Mouse (Mus musculus) neural tube, embryonic 13.5 days (tissue): ENCODE data around the gene Pax2. TPM values are rescaled to one million over a fixed set of nuclear protein-coding genes. Genes with fewer than 3 reads are reported as not detected.

Source experiments
- ATAC-seq: fragments of 200-750 bp; cut with Nextera tagmentation; 2 replicates; pipeline ENCODE4 v1.8.0; 2017; ENCODE audit warnings: low read depth, mild to moderate bottlenecking, moderate TSS enrichment, moderate library complexity
- H3K27ac ChIP-seq: fragments of 300-500 bp; sonication (generic); replicated peaks from 2 replicates; pipeline ENCODE4 v1.5.1; 2015; ENCODE audit warnings: moderate library complexity, mild to moderate bottlenecking, inconsistent platforms
- H3K27me3 ChIP-seq: fragments of 300-500 bp; sonication (generic); 2 replicates; pipeline ENCODE4 v1.6.1; 2015; ENCODE audit warnings: mild to moderate bottlenecking, inconsistent platforms
- H3K36me3 ChIP-seq: fragments of 300-500 bp; sonication (generic); 2 replicates; pipeline ENCODE4 v1.6.1; 2015; ENCODE audit warnings: mild to moderate bottlenecking, inconsistent platforms
- H3K4me1 ChIP-seq: fragments of 300-500 bp; sonication (generic); replicated peaks from 2 replicates; pipeline ENCODE4 v1.6.1; 2015; ENCODE audit warnings: inconsistent platforms
- H3K4me2 ChIP-seq: fragments of 300-500 bp; sonication (generic); 2 replicates; pipeline ENCODE4 v1.6.1; 2015; ENCODE audit warnings: inconsistent platforms, mild to moderate bottlenecking, moderate library complexity
- H3K4me3 ChIP-seq: fragments of 300-500 bp; sonication (generic); 2 replicates; pipeline ENCODE4 v1.5.1; 2015; ENCODE audit warnings: mild to moderate bottlenecking, inconsistent platforms
- H3K9ac ChIP-seq: fragments of 300-500 bp; sonication (generic); 2 replicates; pipeline ENCODE4 v1.6.1; 2015; ENCODE audit warnings: moderate library complexity, mild to moderate bottlenecking, inconsistent platforms
- H3K9me3 ChIP-seq: fragments of 300-500 bp; sonication (generic); 2 replicates; pipeline ENCODE4 v1.6.1; 2016; ENCODE audit warnings: inconsistent platforms
- WGBS: fragments of 180-500 bp; shearing (Covaris S2); methylation state at CpG from one replicate; pipeline ENCODE4 v1.1.7; 2015; 5-methylcytosine and 5-hydroxymethylcytosine counted together
- polyA plus RNA-seq: library from polyadenylated mRNA; unstranded; fragments of >200 nt; fragmentation: Nextera tagmentation; extraction: Ambion mirVana; gene quantifications from 2 replicates; pipeline ENCODE4 v1.2.1, GENCODE M21; 2015

The Pax2 gene
- polyA plus RNA-seq, 1 experiment from 2014 or later: 25.2 TPM

GRCm38 (mm10) chr19:44759531-44760118, 3.8 kb downstream of the Pax2 start:
- H3K27ac ChIP-seq: peak overlapping the region; percentile 86
- H3K27me3 ChIP-seq: peaks cover 94% of the 10 kb centered on the region

DNA sequence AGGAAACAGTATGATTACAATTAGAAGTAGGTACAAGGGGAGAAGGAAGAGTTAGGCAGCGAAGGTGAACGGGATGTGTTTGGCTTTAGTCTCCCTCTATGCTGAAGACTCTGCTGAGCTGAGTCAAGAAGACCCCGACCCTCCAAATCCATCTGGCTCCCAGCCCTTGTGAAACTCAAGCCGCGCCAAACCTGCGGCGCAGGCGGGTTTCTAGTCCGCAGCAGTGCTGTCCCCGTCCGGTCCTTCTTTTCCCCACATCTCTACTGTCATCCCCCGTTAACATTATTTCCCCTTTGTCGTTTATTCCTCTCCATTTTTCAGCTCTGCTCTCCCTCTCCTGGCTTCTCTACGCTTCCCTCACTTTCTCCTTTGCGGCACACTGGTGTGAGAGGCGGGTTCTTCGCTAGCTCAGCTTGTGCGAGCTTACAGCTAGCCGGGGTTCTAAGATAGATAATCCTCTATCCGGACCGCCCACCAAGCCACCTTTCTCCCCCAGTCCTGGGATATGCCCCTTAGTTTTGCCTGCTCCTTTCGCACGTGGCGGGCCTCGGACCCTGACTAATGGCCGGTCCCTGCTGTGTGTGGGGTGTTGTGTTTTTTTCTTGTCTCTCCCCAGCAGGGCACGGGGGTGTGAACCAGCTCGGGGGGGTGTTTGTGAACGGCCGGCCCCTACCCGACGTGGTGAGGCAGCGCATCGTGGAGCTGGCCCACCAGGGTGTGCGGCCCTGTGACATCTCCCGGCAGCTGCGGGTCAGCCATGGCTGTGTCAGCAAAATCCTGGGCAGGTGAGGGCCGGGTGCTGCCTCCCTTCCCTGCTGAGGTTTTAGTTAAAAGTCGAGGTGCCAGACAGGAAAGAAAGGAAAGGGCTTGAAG, 4.7 kb downstream of the Pax2 start:
- ATAC-seq: no peak
- WGBS: under 1% methylated on average over 39 of the region's 39 CpGs
- Histone ChIP-seq H3K27me3 (peaks cover 94% of the 10 kb centered on the region), H3K4me1 (peaks cover 58% of the 10 kb centered on the region), H3K4me2 (peak overlapping the region; percentile 57), H3K4me3 (peak overlapping the region; percentile 56), H3K9me3 (no peaks in the 10 kb centered on the region), H3K36me3 (no peaks in the 10 kb centered on the region), H3K9ac (peak overlapping the region; percentile 82), H3K27ac (peak overlapping the region; percentile 86)

More at GRCm38 (mm10) chr19:44759531-44760118, 3.8 kb downstream of the Pax2 start:
- H3K36me3 ChIP-seq: no peaks in the 10 kb centered on the region
- H3K4me1 ChIP-seq: peaks cover 60% of the 10 kb centered on the region
- 1% methylated on average over 37 of the region's 37 CpGs for WGBS
- peak overlapping the region; percentile 56 for H3K4me3 ChIP-seq
- H3K9ac ChIP-seq: peak overlapping the region; percentile 82
- ATAC-seq: no peak
- no peaks in the 10 kb centered on the region for H3K9me3 ChIP-seq
- H3K4me2 ChIP-seq: peak overlapping the region; percentile 57

DNA sequence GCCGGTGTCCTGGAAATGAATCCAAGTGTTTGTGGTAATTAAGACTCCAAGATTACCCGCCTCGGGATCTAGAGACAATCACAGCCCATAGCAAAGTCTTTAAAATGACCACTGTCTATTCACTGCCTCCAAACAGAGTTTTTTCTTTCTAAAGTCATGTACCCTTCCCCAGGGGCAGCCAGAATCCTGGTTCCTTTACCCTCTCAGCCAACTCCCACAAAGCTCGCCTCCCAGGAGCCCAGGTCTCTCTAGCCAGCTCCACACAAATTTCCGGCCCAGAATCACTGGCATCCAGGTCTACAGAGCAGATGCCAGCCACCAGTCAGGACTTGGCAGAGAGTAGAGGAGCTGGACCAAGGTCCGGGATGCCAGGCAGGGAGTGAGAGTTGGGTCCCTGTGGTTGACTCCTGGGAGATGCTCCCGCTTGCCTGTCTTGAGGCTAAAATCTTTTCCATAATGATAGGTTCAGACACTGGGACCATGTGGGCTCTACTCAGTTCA, 6.3 kb downstream of the Pax2 start:
- no peak for ATAC-seq
- Histone ChIP-seq H3K27ac (peak overlapping the region; percentile 46), H3K4me1 (peaks cover 46% of the 10 kb centered on the region), H3K4me3 (peak overlapping the region; percentile 56), H3K9me3 (no peaks in the 10 kb centered on the region), H3K27me3 (peaks cover 83% of the 10 kb centered on the region), H3K36me3 (0 out of 2 replicates have a peak, but pooled peaks cover under 1% of the 10 kb centered on the region), H3K4me2 (peak overlapping the region; percentile 57), H3K9ac (peak overlapping the region; percentile 82)
- WGBS: 33% methylated on average over 7 of the region's 7 CpGs

GRCm38 (mm10) chr19:44770268-44771050, 14.6 kb downstream of the Pax2 start:
- 65% methylated on average over 6 of the region's 6 CpGs for WGBS
- no peak for ATAC-seq
- H3K9me3 ChIP-seq: no peaks in the 10 kb centered on the region

DNA sequence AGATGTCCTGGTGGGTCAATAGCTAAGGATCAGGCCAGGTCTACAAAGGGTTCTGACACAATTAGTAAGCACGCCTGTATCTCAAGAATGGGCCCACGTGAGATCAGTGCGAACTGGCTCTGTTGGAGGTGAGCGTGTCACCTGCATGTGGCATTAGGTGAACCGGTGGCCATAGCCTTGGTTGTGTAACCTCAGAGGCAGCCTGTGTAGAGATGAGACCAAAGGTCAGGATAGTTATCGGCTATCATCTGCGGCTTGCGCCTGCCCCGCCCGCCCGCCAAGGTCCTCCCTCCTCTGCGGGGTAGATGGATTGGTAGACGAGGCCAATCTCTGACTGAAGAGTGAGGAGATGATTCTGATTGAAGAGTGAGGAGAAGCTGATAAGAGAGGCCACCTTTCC, 15.7 kb downstream of the Pax2 start:
- Histone ChIP-seq H3K4me1 (peaks cover 18% of the 10 kb centered on the region), H3K27me3 (peaks cover 26% of the 10 kb centered on the region), H3K36me3 (peaks cover 8% of the 10 kb centered on the region; the same call in 1 of the 2 replicates), H3K27ac (no peak overlapping the region), H3K4me3 (no peak overlapping the region), H3K9ac (no peak overlapping the region), H3K4me2 (no peak overlapping the region), H3K9me3 (no peaks in the 10 kb centered on the region)
- 92% methylated on average over 13 of the region's 13 CpGs for WGBS
- no peak for ATAC-seq

More at GRCm38 (mm10) chr19:44770268-44771050, 14.6 kb downstream of the Pax2 start:
- H3K36me3 ChIP-seq: peaks cover 8% of the 10 kb centered on the region; the same call in 1 of the 2 replicates
- no peak overlapping the region for H3K4me3 ChIP-seq
- no peak overlapping the region for H3K9ac ChIP-seq
- H3K4me1 ChIP-seq: peaks cover 18% of the 10 kb centered on the region
- no peak overlapping the region for H3K27ac ChIP-seq
- H3K4me2 ChIP-seq: no peak overlapping the region
- H3K27me3 ChIP-seq: peaks cover 29% of the 10 kb centered on the region

- ATAC-seq: no peak
- H3K4me2 ChIP-seq: no peak overlapping the region
- no peak overlapping the region for H3K9ac ChIP-seq
- no peak overlapping the region for H3K4me3 ChIP-seq
- no peaks in the 10 kb centered on the region for H3K9me3 ChIP-seq
- no peaks in the 10 kb centered on the region; the same call in 1 of the 2 replicates for H3K27me3 ChIP-seq
- peaks cover 4% of the 10 kb centered on the region; the same call in 1 of the 2 replicates for H3K36me3 ChIP-seq
- H3K4me1 ChIP-seq: peaks cover 8% of the 10 kb centered on the region; the same call in 1 of the 2 replicates
- WGBS: 68% methylated on average over 3 of the region's 3 CpGs
- no peak overlapping the region for H3K27ac ChIP-seq
Measured at GRCm38 (mm10) chr19:44781987-44782386, 26.1 kb downstream of the Pax2 start.

DNA sequence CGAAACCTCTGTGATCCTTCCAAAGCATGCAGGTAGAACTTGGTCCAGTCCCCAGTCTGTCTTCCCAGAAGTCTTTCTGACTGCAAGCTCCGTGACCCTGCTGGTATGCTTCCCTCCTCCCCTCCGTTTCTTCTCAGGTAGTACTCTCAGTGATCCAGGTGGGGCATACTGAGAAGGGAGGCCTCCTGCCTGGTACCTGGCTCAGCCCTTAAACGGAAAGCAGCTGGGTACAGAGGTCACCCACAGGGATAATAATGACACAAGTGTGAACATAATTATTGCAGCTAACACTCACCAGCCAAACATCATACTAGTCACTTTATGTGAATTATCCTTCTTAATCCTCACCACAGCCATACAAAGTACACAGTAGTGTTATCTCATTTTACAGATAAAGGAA, 28.5 kb downstream of the Pax2 start:
- H3K9me3 ChIP-seq: no peaks in the 10 kb centered on the region

GRCm38 (mm10) chr19:44788488-44788887, 32.6 kb downstream of the Pax2 start:
- H3K9ac ChIP-seq: no peak overlapping the region
- no peak overlapping the region for H3K4me2 ChIP-seq
- H3K4me3 ChIP-seq: no peak overlapping the region
- WGBS: 90% methylated on average over 8 of the region's 8 CpGs
- no peaks in the 10 kb centered on the region for H3K9me3 ChIP-seq
- peaks cover 18% of the 10 kb centered on the region; the same call in 1 of the 2 replicates for H3K4me1 ChIP-seq
- ATAC-seq: no peak
- no peaks in the 10 kb centered on the region for H3K27me3 ChIP-seq
- peaks cover 23% of the 10 kb centered on the region; the same call in 1 of the 2 replicates for H3K36me3 ChIP-seq
- H3K27ac ChIP-seq: no peak overlapping the region

More for the DNA sequence above, 28.5 kb downstream of the Pax2 start:
- Histone ChIP-seq H3K27me3 (no peaks in the 10 kb centered on the region; the same call in 1 of the 2 replicates), H3K36me3 (peaks cover 10% of the 10 kb centered on the region; the same call in 1 of the 2 replicates), H3K4me3 (no peak overlapping the region), H3K27ac (no peak overlapping the region), H3K4me2 (no peak overlapping the region), H3K9ac (no peak overlapping the region), H3K4me1 (no peaks in the 10 kb centered on the region)
- no peak for ATAC-seq
- 65% methylated on average over 4 of the region's 4 CpGs for WGBS

DNA sequence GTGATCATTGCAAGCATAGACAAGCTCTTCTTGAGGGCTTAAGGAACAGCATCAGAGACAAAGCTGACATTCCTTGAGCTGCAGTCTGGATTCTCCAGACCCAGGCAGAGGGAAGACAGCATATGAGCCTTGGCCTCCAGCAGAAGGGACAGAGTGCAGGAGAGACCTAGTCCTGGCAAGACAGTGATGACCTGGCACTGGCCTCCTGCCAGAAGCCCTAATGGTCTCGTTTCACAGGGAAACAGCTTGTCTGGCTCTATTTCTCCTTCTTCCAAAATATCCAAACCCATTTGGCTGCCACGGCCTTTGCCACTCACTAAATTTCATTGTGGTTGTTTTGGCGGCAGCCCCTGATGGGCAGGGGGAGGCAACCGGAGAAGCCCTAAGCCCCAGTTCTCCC, 36.1 kb downstream of the Pax2 start:
- no peak for ATAC-seq
- Histone ChIP-seq H3K9me3 (no peaks in the 10 kb centered on the region), H3K9ac (no peak overlapping the region), H3K4me1 (peaks cover 31% of the 10 kb centered on the region), H3K4me3 (no peak overlapping the region), H3K27me3 (no peaks in the 10 kb centered on the region), H3K36me3 (peaks cover 19% of the 10 kb centered on the region; the same call in 1 of the 2 replicates), H3K4me2 (no peak overlapping the region), H3K27ac (no peak overlapping the region)
- WGBS: 67% methylated on average over 4 of the region's 4 CpGs

GRCm38 (mm10) chr19:44797110-44798060, 41.5 kb downstream of the Pax2 start:
- 3% methylated on average over 20 of the region's 21 CpGs for WGBS
- peak overlapping the region; percentile 31 for H3K4me2 ChIP-seq
- ATAC-seq: peak; percentile 68

DNA sequence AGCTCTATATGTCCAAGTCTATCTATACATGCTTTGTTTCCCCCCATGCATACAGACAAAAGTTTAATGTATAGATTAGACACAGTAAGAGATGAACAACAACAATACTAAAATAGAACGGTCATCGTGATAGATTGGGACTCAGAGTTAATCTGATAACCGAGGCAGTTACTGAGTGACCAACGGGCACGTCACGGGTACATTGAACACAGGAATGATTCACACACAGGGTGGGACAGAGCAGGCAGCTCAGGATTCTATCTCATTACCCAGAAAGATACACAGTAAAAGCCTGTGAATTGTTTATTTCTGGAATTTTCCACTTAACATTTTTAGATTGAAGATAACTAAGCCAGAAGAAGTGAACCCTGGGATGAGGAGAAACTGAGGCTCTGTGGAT, 42.9 kb downstream of the Pax2 start:
- Histone ChIP-seq H3K4me1 (peaks cover 81% of the 10 kb centered on the region), H3K4me2 (no peak overlapping the region), H3K9me3 (no peaks in the 10 kb centered on the region), H3K27me3 (no peaks in the 10 kb centered on the region), H3K36me3 (no peaks in the 10 kb centered on the region), H3K27ac (no peak overlapping the region), H3K4me3 (no peak overlapping the region), H3K9ac (no peak overlapping the region)
- ATAC-seq: no peak
- WGBS: 58% methylated on average over 6 of the region's 6 CpGs

More at GRCm38 (mm10) chr19:44797110-44798060, 41.5 kb downstream of the Pax2 start:
- no peaks in the 10 kb centered on the region for H3K9me3 ChIP-seq
- peaks cover 75% of the 10 kb centered on the region for H3K4me1 ChIP-seq
- H3K27me3 ChIP-seq: no peaks in the 10 kb centered on the region
- no peaks in the 10 kb centered on the region for H3K36me3 ChIP-seq
- H3K4me3 ChIP-seq: no peak overlapping the region
- peak overlapping the region; percentile 59 for H3K9ac ChIP-seq
- peak overlapping the region; percentile 92 for H3K27ac ChIP-seq
